Mouse (Mus musculus) MEL (cell line): ENCODE measurements around the gene Ppcdc. TPM values are rescaled to one million over a fixed set of nuclear protein-coding genes. Genes with fewer than 3 reads are reported as not detected.

Experiments used
- DNase-seq: peaks from one replicate; pipeline ENCODE4 v3.0.0; 2011; ENCODE audit warnings: low read depth, low spot score
- H3K27ac ChIP-seq: 2 replicates; pipeline ENCODE4 v1.5.1; 2012; ENCODE audit warnings: low read depth, mild to moderate bottlenecking, control low read depth, low read length, moderate library complexity; ENCODE audit not compliant: control insufficient read depth
- H3K27me3 ChIP-seq, 2 experiments: fragments of 150-350 bp in 1 of 2; sonication (generic) in 1 of 2; 2 replicates each; pipeline ENCODE4 v1.6.1; 2012; ENCODE audit warnings: low read length in 2 of 2, mild to moderate bottlenecking in 2 of 2, improper control_type of control experiment in 1 of 2, moderate library complexity in 1 of 2; ENCODE audit not compliant: insufficient read depth in 2 of 2, control insufficient read depth in 1 of 2
- H3K36me3 ChIP-seq, 2 experiments: 2 replicates each; pipeline ENCODE4 v1.6.1; 2012 to 2014; ENCODE audit warnings: low read length in 2 of 2, improper control_type of control experiment in 1 of 2, inconsistent platforms in 1 of 2, mild to moderate bottlenecking in 1 of 2; ENCODE audit not compliant: insufficient read depth in 2 of 2, control insufficient read depth in 1 of 2
- H3K4me1 ChIP-seq, 2 experiments: fragments of 150-350 bp in 1 of 2; sonication (generic) in 1 of 2; 2 replicates each; pipeline ENCODE4 v1.6.1; 2012; ENCODE audit warnings: low read length in 2 of 2, improper control_type of control experiment in 1 of 2, mild to moderate bottlenecking in 1 of 2; ENCODE audit not compliant: insufficient read depth in 2 of 2, control insufficient read depth in 1 of 2
- H3K4me3 ChIP-seq, 2 experiments: fragments of 150-350 bp in 1 of 2; sonication (generic) in 1 of 2; 2 replicates each; pipeline ENCODE4 v1.5.1; 2012; ENCODE audit warnings: low read depth in 2 of 2, low read length in 2 of 2, mild to moderate bottlenecking in 2 of 2, moderate library complexity in 2 of 2, control low read depth in 1 of 2, improper control_type of control experiment in 1 of 2; ENCODE audit not compliant: control insufficient read depth in 1 of 2, insufficient read depth in 1 of 2
- H3K79me2 ChIP-seq: 2 replicates; pipeline ENCODE4 v1.6.1; 2012; ENCODE audit warnings: mild to moderate bottlenecking, low read length, moderate library complexity; ENCODE audit not compliant: control insufficient read depth, poor library complexity, insufficient read depth
- H3K9ac ChIP-seq: 2 replicates; pipeline ENCODE4 v1.6.1; 2012; ENCODE audit warnings: low read depth, mild to moderate bottlenecking, control low read depth, low read length, moderate library complexity; ENCODE audit not compliant: control insufficient read depth, poor library complexity, severe bottlenecking
- H3K9me3 ChIP-seq: fragments of 150-350 bp; sonication (generic); replicated peaks from 2 replicates; pipeline ENCODE4 v1.6.1; 2012; ENCODE audit warnings: mild to moderate bottlenecking, low read length, improper control_type of control experiment, moderate library complexity; ENCODE audit not compliant: insufficient read depth
- CHD1 ChIP-seq: IDR thresholded peaks from 2 replicates; pipeline ENCODE4 v1.6.1; 2012; ENCODE audit warnings: low read depth, mild to moderate bottlenecking, inconsistent platforms, low read length, improper control_type of control experiment
- E2F4 ChIP-seq: IDR thresholded peaks from 2 replicates; pipeline ENCODE4 v1.6.1; 2011; ENCODE audit warnings: low read depth, low read length, improper control_type of control experiment, borderline replicate concordance
- EP300 ChIP-seq, 2 experiments: IDR thresholded peaks; 2 replicates each; pipeline ENCODE4 v1.6.1; 2011; ENCODE audit warnings: improper control_type of control experiment in 2 of 2, low read length in 2 of 2, low read depth in 1 of 2, mild to moderate bottlenecking in 1 of 2
- GABPA ChIP-seq: IDR thresholded peaks from 2 replicates; pipeline ENCODE4 v1.6.1; 2012; ENCODE audit warnings: low read depth, mild to moderate bottlenecking, inconsistent platforms, low read length, improper control_type of control experiment, moderate library complexity
- GATA1 ChIP-seq: IDR thresholded peaks from 2 replicates; pipeline ENCODE4 v1.6.1; 2011; ENCODE audit warnings: low read depth, low read length, improper control_type of control experiment
- JUND ChIP-seq: IDR thresholded peaks from 2 replicates; pipeline ENCODE4 v1.6.1; 2011; ENCODE audit warnings: low read depth, mild to moderate bottlenecking, improper control_type of control experiment, low read length
- MAFK ChIP-seq: IDR thresholded peaks from 2 replicates; pipeline ENCODE4 v1.6.1; 2011; ENCODE audit warnings: low read depth, mild to moderate bottlenecking, low read length, improper control_type of control experiment, borderline replicate concordance
- MAX ChIP-seq: IDR thresholded peaks from 2 replicates; pipeline ENCODE4 v1.6.1; 2011; ENCODE audit warnings: low read length, improper control_type of control experiment
- MAZ ChIP-seq: IDR thresholded peaks from 2 replicates; pipeline ENCODE4 v1.6.1; 2012; ENCODE audit warnings: low read depth, mild to moderate bottlenecking, inconsistent platforms, low read length, improper control_type of control experiment
- MEF2A ChIP-seq: IDR thresholded peaks from 2 replicates; pipeline ENCODE4 v1.6.1; 2014; ENCODE audit warnings: low read depth, mild to moderate bottlenecking, inconsistent platforms, low read length, improper control_type of control experiment; ENCODE audit not compliant: poor library complexity, insufficient replicate concordance, severe bottlenecking; ENCODE audit errors: extremely low read depth
- NELFE ChIP-seq: IDR thresholded peaks from 2 replicates; pipeline ENCODE4 v1.6.1; 2011; ENCODE audit warnings: low read depth, low read length, improper control_type of control experiment
- NRF1 ChIP-seq: IDR thresholded peaks from 2 replicates; pipeline ENCODE4 v1.6.1; 2014; ENCODE audit warnings: low read depth, mild to moderate bottlenecking, inconsistent platforms, low read length, improper control_type of control experiment, moderate library complexity; ENCODE audit not compliant: poor library complexity, insufficient read depth, severe bottlenecking
- POLR2A ChIP-seq, 2 experiments: IDR thresholded peaks; 2 replicates each; pipeline ENCODE4 v1.6.1; 2011 to 2012; ENCODE audit warnings: low read length in 2 of 2, mild to moderate bottlenecking in 2 of 2, control low read depth in 1 of 2, improper control_type of control experiment in 1 of 2, low read depth in 1 of 2, moderate library complexity in 1 of 2; ENCODE audit not compliant: control insufficient read depth in 1 of 2, insufficient read depth in 1 of 2, poor library complexity in 1 of 2
- RCOR1 ChIP-seq: IDR thresholded peaks from 2 replicates; pipeline ENCODE4 v1.6.1; 2012; ENCODE audit warnings: low read depth, mild to moderate bottlenecking, inconsistent platforms, low read length, improper control_type of control experiment
- SIN3A ChIP-seq: IDR thresholded peaks from 2 replicates; pipeline ENCODE4 v1.6.1; 2012; ENCODE audit warnings: low read length, improper control_type of control experiment, inconsistent platforms
- SMC3 ChIP-seq: IDR thresholded peaks from 2 replicates; pipeline ENCODE4 v1.6.1; 2011; ENCODE audit warnings: low read depth, low read length, improper control_type of control experiment
- TAL1 ChIP-seq: IDR thresholded peaks from 2 replicates; pipeline ENCODE4 v1.6.1; 2012; ENCODE audit warnings: mild to moderate bottlenecking, inconsistent platforms, low read length, moderate library complexity, mixed read lengths
- TCF12 ChIP-seq: IDR thresholded peaks from 2 replicates; pipeline ENCODE4 v1.6.1; 2014; ENCODE audit warnings: low read depth, mild to moderate bottlenecking, inconsistent platforms, low read length, improper control_type of control experiment, moderate library complexity
- UBTF ChIP-seq: IDR thresholded peaks from 2 replicates; pipeline ENCODE4 v1.6.1; 2012; ENCODE audit warnings: low read depth, mild to moderate bottlenecking, inconsistent platforms, low read length, improper control_type of control experiment, moderate library complexity, borderline replicate concordance; ENCODE audit not compliant: insufficient read depth
- ZC3H11A ChIP-seq: IDR thresholded peaks from 2 replicates; pipeline ENCODE4 v1.6.1; 2012; ENCODE audit warnings: low read depth, mild to moderate bottlenecking, inconsistent platforms, low read length, improper control_type of control experiment
- ZKSCAN1 ChIP-seq: IDR thresholded peaks from 2 replicates; pipeline ENCODE4 v1.6.1; 2012; ENCODE audit warnings: low read depth, mild to moderate bottlenecking, inconsistent platforms, low read length, improper control_type of control experiment, moderate library complexity
- polyA plus RNA-seq, 2 experiments: library from polyadenylated mRNA; stranded (reverse) in 1 of 2; unstranded in 1 of 2; fragments of >175 nt in 1 of 2; fragments of >200 nt in 1 of 2; gene quantifications; 2 replicates each; pipeline versions ENCODE4 v1.2.1 to v1.2.4; 2012; ENCODE audit warnings: low replicate concordance in 2 of 2, low read depth in 1 of 2; ENCODE audit not compliant: insufficient read length in 2 of 2, insufficient read depth in 1 of 2, missing spikeins in 1 of 2
- total RNA-seq: library from RNA; depleted of rRNA; stranded (reverse); fragments of 300-350 nt; gene quantifications from 2 replicates; pipeline ENCODE4 v1.2.3, GENCODE M21; 2012

Ppcdc gene
- total and polyA plus RNA-seq, 3 experiments: 20.2 to 23.3 TPM; not detected in 1

DNA sequence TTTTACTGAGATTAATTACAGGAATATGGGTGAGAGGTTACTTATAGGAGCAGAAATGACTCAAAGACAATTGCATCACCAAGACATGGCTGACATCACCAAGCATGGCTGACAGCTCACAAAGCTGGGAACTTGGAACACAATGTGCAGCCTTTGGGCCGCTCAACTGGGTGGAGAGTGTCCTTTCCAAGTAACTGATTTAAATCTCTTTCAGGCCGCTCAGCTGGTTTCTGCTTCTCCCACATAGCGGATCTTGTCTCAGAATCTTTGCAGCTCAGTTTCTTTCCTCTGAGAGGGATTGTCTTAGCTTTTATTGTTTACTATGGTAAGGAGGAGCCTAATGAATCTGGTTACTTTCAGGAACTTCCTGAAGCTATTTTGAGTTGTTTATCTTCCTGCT is 49.1 kb downstream of the Ppcdc start:
- no peak for DNase-seq
- TF ChIP-seq SIN3A: no peak
- TF ChIP-seq MEF2A: no peak
- TF ChIP-seq MAFK: no peak
- no peak for TF ChIP-seq E2F4
- TF ChIP-seq POLR2A (IDR thresholded peaks at IDR 0.05; ENCODE audit: control insufficient read depth in 1 of 2, insufficient read depth in 1 of 2, low read depth in 1 of 2, low read length in 2 of 2, poor library complexity in 1 of 2): no peak
- TF ChIP-seq RCOR1: no peak
- TF ChIP-seq TAL1: no peak
- no peak for TF ChIP-seq UBTF
- no peak for TF ChIP-seq MAX
- H3K79me2 ChIP-seq: no peaks in the 10 kb centered on the region
- H3K27me3 ChIP-seq: no peaks in the 10 kb centered on the region
- no peak overlapping the region for H3K4me3 ChIP-seq
- H3K4me1 ChIP-seq: peaks cover 0 to 3% of the 10 kb centered on the region in 2 experiments; a peak in 1 of 4 replicates
- no peak overlapping the region for H3K27ac ChIP-seq
- H3K36me3 ChIP-seq: no peaks in the 10 kb centered on the region
- no peaks in the 10 kb centered on the region for H3K9me3 ChIP-seq
- no peak overlapping the region for H3K9ac ChIP-seq

DNA sequence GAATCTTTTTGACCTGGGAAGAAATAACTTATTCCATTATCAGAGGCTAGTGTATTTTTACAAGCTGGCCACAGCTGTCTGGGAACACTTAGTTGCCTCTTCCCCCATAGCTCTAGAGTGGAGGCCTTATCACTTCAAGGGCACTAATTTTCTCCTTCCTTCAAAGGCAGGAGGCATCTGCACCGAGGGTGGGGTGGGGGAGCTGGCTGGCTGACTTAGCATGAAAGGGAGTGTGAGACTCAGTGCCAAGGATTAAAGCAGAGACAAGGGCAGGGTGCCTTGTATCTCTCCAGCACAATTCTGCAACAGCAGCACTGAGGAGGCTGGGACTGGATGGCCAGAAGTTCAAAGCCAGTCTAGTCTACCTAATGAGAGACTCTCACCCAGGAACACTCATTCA is 50.8 kb downstream of the Ppcdc start:
- Histone ChIP-seq H3K9me3 (no peaks in the 10 kb centered on the region), H3K9ac (no peak overlapping the region), H3K27me3 (no peaks in the 10 kb centered on the region), H3K4me1 (peaks cover 0 to 3% of the 10 kb centered on the region in 2 experiments; a peak in 1 of 4 replicates), H3K27ac (no peak overlapping the region), H3K79me2 (no peaks in the 10 kb centered on the region), H3K36me3 (no peaks in the 10 kb centered on the region), H3K4me3 (no peak overlapping the region)
- DNase-seq: peak; percentile 29
- TF ChIP-seq MEF2A (no peak), TCF12 (no peak), TAL1 (no peak), MAZ (no peak), NRF1 (no peak)

DNA sequence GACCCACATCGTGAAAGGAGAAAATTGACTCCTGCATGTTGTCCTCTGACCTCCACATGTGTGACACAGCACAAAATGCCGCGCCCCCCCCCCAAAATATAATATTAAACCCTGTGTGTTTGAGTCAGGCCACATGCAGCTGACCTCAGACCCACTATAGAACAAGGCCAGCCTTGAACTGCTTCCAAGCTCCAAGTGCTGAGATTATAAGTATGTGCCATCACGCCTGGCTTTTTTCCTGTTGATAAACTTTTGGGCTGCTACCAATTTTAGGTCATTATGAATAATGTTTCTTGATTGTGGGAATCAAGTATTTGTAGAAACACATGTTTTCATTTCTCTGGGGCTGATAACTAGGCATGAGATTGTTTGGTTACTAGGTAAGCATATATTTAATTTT is 53.0 kb downstream of the Ppcdc start:
- no peak overlapping the region for H3K4me3 ChIP-seq
- no peak overlapping the region for H3K27ac ChIP-seq
- no peak overlapping the region for H3K9ac ChIP-seq
- peaks cover 0 to 3% of the 10 kb centered on the region in 2 experiments; a peak in 1 of 4 replicates for H3K4me1 ChIP-seq
- no peaks in the 10 kb centered on the region for H3K79me2 ChIP-seq
- no peaks in the 10 kb centered on the region for H3K27me3 ChIP-seq
- no peak for TF ChIP-seq JUND
- no peak for TF ChIP-seq SMC3
- TF ChIP-seq ZC3H11A: no peak
- no peak for TF ChIP-seq UBTF
- no peak for TF ChIP-seq E2F4
- TF ChIP-seq GATA1: no peak
- TF ChIP-seq POLR2A (IDR thresholded peaks at IDR 0.05; ENCODE audit: control insufficient read depth in 1 of 2, insufficient read depth in 1 of 2, low read depth in 1 of 2, low read length in 2 of 2, poor library complexity in 1 of 2): no peak
- no peak for TF ChIP-seq CHD1
- TF ChIP-seq NRF1: no peak
- TF ChIP-seq GABPA: no peak
- TF ChIP-seq EP300 (IDR thresholded peaks at IDR 0.05; ENCODE audit: low read depth in 1 of 2, low read length in 2 of 2): no peak
- TF ChIP-seq ZKSCAN1: no peak
- no peak for TF ChIP-seq NELFE
- TF ChIP-seq, all 39 proteins: peak for 0
- H3K9me3 ChIP-seq: no peaks in the 10 kb centered on the region
- DNase-seq: no peak
- H3K36me3 ChIP-seq: no peaks in the 10 kb centered on the region
